Mouse (Mus musculus) small intestine, adult 2 months (tissue): ENCODE measurements around the gene Fmo3. TPM values are rescaled to one million over a fixed set of nuclear protein-coding genes. Genes with fewer than 3 reads are reported as not detected.

Experiments used
- H3K27ac ChIP-seq: fragments of 200-500 bp; 2 replicates; pipeline ENCODE4 v1.5.1; 2012; ENCODE audit warnings: low read depth, low read length, control low read depth, inconsistent platforms; ENCODE audit not compliant: insufficient read depth
- H3K27me3 ChIP-seq: fragments of 200-500 bp; 2 replicates; pipeline ENCODE4 v1.6.1; 2012; ENCODE audit warnings: mild to moderate bottlenecking, moderate library complexity, low read length, inconsistent platforms; ENCODE audit not compliant: control insufficient read depth, insufficient read depth
- H3K36me3 ChIP-seq: fragments of 200-500 bp; 2 replicates; pipeline ENCODE4 v1.6.1; 2012; ENCODE audit warnings: mild to moderate bottlenecking, low read length, control low read depth, inconsistent platforms; ENCODE audit not compliant: control insufficient read depth, insufficient read depth
- H3K4me1 ChIP-seq: fragments of 200-500 bp; 2 replicates; pipeline ENCODE4 v1.6.1; 2012; ENCODE audit warnings: low read length, inconsistent platforms, mixed read lengths; ENCODE audit not compliant: control insufficient read depth, insufficient read depth, insufficient read length
- H3K4me3 ChIP-seq: fragments of 200-500 bp; 2 replicates; pipeline ENCODE4 v1.5.1; 2012; ENCODE audit warnings: low read depth, mild to moderate bottlenecking, control low read depth, inconsistent platforms, low read length, moderate library complexity
- CTCF ChIP-seq: fragments of 200-500 bp; IDR thresholded peaks from 2 replicates; pipeline ENCODE4 v1.5.1; 2012; ENCODE audit warnings: low read depth, mild to moderate bottlenecking, control low read depth, inconsistent platforms, low read length, moderate library complexity, mixed read lengths; ENCODE audit not compliant: insufficient replicate concordance, insufficient read length; ENCODE audit errors: extremely low read depth
- POLR2A ChIP-seq: fragments of 200-500 bp; IDR thresholded peaks from 2 replicates; pipeline ENCODE4 v1.6.1; 2012; ENCODE audit warnings: low read depth, mild to moderate bottlenecking, control low read depth, inconsistent platforms, low read length, moderate library complexity
- WGBS: fragments of 180-500 bp; shearing (Covaris S2); methylation state at CpG from one replicate; pipeline ENCODE4 v1.1.7; 2018; 5-methylcytosine and 5-hydroxymethylcytosine counted together
- polyA plus RNA-seq: library from polyadenylated mRNA; depleted of rRNA; stranded (reverse); fragments of >200 nt; gene quantifications from 2 replicates; pipeline ENCODE4 v1.2.3, GENCODE M21; 2012

The Fmo3 gene
- polyA plus RNA-seq, 1 experiment = not detected

DNA sequence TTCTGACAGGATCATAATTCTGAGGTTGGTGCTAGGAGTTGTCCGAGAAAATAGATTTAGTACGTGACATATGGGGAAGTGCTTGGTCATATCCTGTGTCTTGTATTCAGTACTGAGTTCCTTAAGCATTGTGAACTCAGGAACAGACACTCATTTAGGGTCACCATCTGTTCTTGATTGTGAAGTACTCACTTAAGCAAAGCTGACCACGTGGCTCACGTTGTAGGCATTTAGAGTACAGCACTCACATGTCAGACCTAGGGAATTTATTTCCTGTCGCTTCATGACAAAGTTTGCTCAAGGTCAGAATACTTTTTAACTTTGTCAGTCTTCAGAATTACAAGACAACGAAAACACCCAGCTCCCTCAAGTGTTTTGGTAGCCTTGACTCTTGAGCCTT is 40.6 kb downstream of the Fmo3 start:
- no peak overlapping the region for H3K4me3 ChIP-seq
- TF ChIP-seq POLR2A = no peak
- no peak for TF ChIP-seq CTCF
- WGBS = 66% methylated on average over 6 of the region's 6 CpGs
- H3K36me3 ChIP-seq = no peaks in the 10 kb centered on the region
- H3K27me3 ChIP-seq = no peaks in the 10 kb centered on the region
- H3K4me1 ChIP-seq = no peaks in the 10 kb centered on the region
- H3K27ac ChIP-seq = no peak overlapping the region

DNA sequence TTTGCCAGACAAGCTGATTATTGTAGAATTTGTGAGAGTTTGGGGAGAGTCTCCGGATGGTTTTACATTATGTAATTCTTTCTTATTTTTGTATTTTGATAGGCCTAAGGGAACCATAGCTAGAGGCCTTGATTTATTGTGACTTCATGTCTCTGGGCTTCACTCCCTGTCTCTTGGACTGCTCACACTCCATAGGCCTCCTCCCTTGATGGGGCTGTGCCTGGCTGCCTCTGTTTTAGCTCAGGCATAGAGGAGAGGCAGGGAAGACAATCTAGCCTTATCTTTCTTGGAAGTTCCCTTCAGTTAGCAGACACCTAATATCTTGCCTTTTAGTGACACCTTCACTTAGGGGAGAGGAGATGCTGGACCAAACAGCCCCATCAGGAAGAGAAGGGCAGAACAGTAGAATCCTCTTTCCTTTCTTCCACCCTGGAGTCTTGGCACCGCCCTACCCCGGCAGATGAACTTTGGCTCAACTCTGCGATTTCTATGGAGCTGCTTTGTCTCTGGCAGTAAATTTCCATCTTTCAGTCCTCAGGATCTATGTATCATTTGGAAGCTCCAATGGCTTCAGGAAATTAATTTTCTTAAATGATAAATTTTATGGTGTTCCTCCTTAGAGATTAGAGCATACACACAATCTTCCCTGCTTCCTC is 45.5 kb downstream of the Fmo3 start:
- no peak for TF ChIP-seq CTCF
- no peak for TF ChIP-seq POLR2A
- Histone ChIP-seq H3K27me3 (no peaks in the 10 kb centered on the region), H3K4me3 (no peak overlapping the region), H3K27ac (0 out of 2 replicates have a peak overlapping the region, but pooled peaks have one; percentile 7), H3K4me1 (no peaks in the 10 kb centered on the region), H3K36me3 (no peaks in the 10 kb centered on the region)
- 59% methylated on average over 4 of the region's 4 CpGs for WGBS

DNA sequence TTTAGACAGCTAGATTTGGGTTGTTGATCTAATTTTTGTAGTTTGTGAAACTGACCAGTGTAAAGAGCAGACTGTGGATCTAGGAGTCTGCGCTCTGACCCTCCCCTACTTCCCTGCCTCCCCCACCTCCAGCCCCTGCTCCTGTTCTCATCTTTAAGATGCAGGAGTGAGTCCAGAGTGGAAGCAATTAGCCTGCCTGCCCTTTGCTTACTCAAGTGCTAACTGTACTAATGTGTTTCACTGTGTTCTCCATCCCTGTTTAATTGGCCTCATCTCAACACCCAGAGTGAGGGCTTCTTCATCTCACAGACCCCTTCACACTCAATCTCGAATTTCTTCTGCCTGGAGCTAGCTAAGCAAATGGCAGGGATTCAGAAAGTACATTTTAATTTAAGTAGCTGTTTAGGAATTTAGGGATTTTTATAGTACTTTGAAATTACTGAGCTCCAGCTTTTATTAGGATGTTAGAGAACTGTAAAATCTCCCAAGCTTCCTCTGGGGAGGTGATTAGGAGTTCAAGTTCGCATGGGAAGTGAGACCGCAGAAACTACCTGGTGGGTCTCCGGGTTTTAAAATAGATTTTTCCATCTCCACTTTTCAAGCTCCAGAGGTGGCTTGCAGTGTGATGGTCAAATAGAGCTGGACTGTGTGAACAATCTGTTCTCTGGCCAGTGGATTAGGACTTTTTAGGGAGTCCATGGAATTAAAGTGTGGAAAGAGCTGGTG is 46.2 kb downstream of the Fmo3 start:
- no peak overlapping the region for H3K27ac ChIP-seq

DNA sequence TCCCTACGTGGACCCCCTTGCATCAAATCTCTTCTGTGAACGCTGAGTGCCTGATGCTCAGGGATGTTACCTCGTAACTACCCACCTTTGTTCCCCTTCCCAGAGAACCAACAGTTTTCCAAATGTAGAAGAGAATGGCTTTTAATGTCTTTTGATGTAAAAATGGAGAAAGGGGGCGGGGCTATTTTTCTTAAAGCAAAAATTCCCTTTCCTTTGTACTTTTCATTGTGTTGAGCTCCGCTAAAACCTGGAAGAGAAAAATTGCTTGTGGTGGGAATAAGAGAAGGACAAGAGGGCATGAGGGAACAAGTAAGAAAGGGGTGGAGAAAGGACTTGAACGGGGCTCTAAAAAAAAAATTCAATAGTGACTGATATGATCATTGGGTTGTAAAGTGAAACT is 46.9 kb downstream of the Fmo3 start, which contains the start of gene Fmo6:
TSS of gene Fmo6 (minus strand) at position 101 of the 400 bp plus-strand sequence.
- 76% methylated on average over 6 of the region's 6 CpGs for WGBS
- Histone ChIP-seq H3K27ac (no peak within 1 kb of the TSS), H3K4me3 (no peak within 1 kb of the TSS), H3K27me3 (no peaks in the 10 kb centered on the region), H3K36me3 (no peaks in the 10 kb centered on the region), H3K4me1 (no peaks in the 10 kb centered on the region)
- no peak for TF ChIP-seq POLR2A
- TF ChIP-seq CTCF = no peak

More for the DNA sequence above, 46.2 kb downstream of the Fmo3 start:
- WGBS = 70% methylated on average over 5 of the region's 5 CpGs
- H3K4me1 ChIP-seq = no peaks in the 10 kb centered on the region
- H3K4me3 ChIP-seq = no peak overlapping the region
- H3K36me3 ChIP-seq = no peaks in the 10 kb centered on the region
- TF ChIP-seq POLR2A = no peak
- no peak for TF ChIP-seq CTCF
- H3K27me3 ChIP-seq = no peaks in the 10 kb centered on the region

DNA sequence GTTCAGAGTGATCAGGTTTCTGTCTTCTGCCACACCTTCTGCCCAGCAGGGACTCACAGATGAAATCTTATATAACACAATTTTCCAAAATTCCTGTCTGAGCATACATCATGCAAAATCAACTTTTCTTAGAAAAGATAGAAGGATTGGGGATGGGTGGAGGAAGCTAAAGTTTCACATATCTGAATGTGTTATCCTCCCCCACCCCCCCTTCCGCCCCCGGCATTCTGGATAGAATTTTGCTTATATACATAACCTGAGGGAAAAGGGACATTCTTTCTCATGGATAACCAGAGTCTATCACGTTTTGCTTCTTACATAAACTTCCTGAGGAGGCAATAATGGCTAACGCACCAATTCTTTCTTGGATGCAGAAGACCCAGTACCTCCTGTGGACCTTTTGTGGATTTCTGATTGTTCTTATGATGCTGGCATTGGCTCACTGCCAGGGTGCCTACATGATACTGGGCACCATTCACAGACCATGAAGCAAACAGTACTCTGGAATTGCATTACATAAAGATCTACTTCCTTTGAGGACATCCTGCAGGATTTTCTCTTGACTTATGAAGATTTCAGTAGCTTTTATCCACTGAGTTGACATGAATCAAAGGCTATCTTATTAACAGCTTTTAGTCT is 49.8 kb downstream of the Fmo3 start:
- WGBS = 78% methylated on average over 4 of the region's 4 CpGs
- TF ChIP-seq POLR2A = no peak
- TF ChIP-seq CTCF = no peak

DNA sequence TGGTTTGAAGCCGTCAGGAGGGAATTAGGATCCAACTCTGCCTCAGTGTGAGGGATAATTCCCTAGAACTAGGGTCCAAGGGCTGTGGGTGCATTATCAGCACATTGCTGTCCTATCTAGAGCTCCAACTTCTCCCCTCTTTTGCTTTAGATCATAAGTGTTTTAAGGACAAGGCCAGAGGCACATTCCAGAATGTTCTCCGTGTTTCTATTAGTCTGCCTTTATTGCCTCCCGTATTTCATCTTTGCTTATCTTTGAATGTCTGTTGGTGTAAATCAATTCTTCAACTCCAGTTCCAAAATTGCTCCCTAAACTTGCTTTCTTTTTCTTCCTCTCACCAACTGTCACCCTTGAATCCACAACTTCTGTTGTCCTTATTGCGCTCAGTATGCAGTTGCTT is 51.9 kb downstream of the Fmo3 start:
- 0 out of 2 replicates have a peak overlapping the region, but pooled peaks have one; percentile 5 for H3K27ac ChIP-seq
- no peaks in the 10 kb centered on the region for H3K36me3 ChIP-seq
- H3K27me3 ChIP-seq = no peaks in the 10 kb centered on the region
- H3K4me1 ChIP-seq = no peaks in the 10 kb centered on the region
- TF ChIP-seq CTCF = no peak
- 62% methylated on average over 4 of the region's 4 CpGs for WGBS
- H3K4me3 ChIP-seq = no peak overlapping the region

More for the DNA sequence above, 49.8 kb downstream of the Fmo3 start:
- no peak overlapping the region for H3K27ac ChIP-seq
- no peaks in the 10 kb centered on the region for H3K4me1 ChIP-seq
- no peaks in the 10 kb centered on the region for H3K27me3 ChIP-seq
- no peaks in the 10 kb centered on the region for H3K36me3 ChIP-seq
- no peak overlapping the region for H3K4me3 ChIP-seq

DNA sequence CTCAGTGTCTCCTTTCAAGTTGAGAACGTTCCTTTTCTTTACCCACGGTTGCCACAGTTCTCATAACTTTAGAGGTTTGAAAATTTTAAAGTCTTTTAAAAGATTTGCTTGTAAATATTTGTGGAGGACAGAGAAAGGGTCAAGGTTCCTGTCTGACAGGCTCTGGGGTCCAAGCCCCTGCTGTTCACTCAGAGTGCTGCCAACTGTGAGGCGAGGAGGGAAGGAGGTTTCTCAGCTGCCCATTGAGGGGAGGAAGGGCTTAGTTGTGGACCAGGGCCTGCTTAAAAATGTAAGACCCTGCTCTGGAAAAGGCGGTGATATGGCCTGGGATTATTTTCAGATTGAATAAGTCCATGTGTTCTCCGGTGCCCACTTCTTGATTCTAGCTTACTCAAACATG is 52.4 kb downstream of the Fmo3 start:
- peak overlapping the region; percentile 30 for H3K27ac ChIP-seq
- WGBS = 77% methylated on average over 5 of the region's 5 CpGs
- H3K36me3 ChIP-seq = no peaks in the 10 kb centered on the region
- TF ChIP-seq CTCF (no peak), POLR2A (no peak)
- no peak overlapping the region for H3K4me3 ChIP-seq
- no peaks in the 10 kb centered on the region for H3K4me1 ChIP-seq
- H3K27me3 ChIP-seq = no peaks in the 10 kb centered on the region
